Mouse (Mus musculus): ENCODE results near the gene Ubald1.

DNA sequence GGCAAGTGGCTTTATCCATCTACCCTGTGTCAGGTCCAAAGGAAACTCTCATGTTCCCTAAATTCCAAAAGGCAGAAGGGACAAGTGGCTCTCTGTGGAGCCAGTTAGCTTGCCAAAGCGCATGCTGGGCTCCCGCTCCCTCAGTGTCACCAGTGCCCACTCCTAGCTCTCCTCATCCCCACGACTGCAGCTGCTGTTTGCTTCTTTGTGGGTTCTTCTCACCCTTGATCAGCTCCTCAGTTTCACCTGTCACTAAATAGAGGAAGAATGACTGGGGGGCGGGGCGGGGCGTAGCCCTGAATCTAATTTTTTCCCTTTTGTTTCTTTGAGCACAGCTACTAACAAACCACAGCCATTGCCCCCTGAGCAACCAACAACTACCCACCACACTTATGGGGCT is 18.8 kb upstream of the Ubald1 start:
- TF ChIP-seq POLR2A (IDR thresholded peaks at IDR 0.05; ENCODE audit: borderline replicate concordance, low read depth, low read length) (no peak), CTCF (IDR thresholded peaks at IDR 0.05; ENCODE audit: low read depth, low read length) (no peak)

All from bone marrow macrophage, adult 2 months (primary cell).